Mouse (Mus musculus): ENCODE results near the gene Gm49318.

Gene Gm49318

GRCm38 (mm10) chr9:22067195-22067594, 3.9 kb downstream of the Gm49318 start:
- DNase-seq, result no peak

- DNase-seq, result peak; percentile 67
These were observed 4.6 kb downstream of the Gm49318 start for GRCm38 (mm10) chr9:22066433-22066832.

- DNase-seq, result no peak
These were observed 5.4 kb downstream of the Gm49318 start for GRCm38 (mm10) chr9:22065642-22066041.

- DNase-seq, result no peak
These were observed 6.7 kb downstream of the Gm49318 start for GRCm38 (mm10) chr9:22064341-22064740.

GRCm38 (mm10) chr9:22061339-22061738, 9.7 kb downstream of the Gm49318 start:
- DNase-seq, result no peak

- DNase-seq, result no peak
These were observed 13.0 kb downstream of the Gm49318 start for GRCm38 (mm10) chr9:22058011-22058424.

GRCm38 (mm10) chr9:22057031-22057517, 14.0 kb downstream of the Gm49318 start:
- DNase-seq, result no peak

- DNase-seq, result peak; percentile 47
These were observed 14.7 kb downstream of the Gm49318 start for GRCm38 (mm10) chr9:22056303-22056910.

- DNase-seq, result no peak
These were observed 15.3 kb downstream of the Gm49318 start for GRCm38 (mm10) chr9:22055713-22056112.

GRCm38 (mm10) chr9:22054411-22055076, 16.5 kb downstream of the Gm49318 start:
- peak; percentile 74 for DNase-seq

GRCm38 (mm10) chr9:22053657-22054056, 17.4 kb downstream of the Gm49318 start:
- DNase-seq, result no peak

- peak; percentile 18 for DNase-seq
These were observed 19.2 kb downstream of the Gm49318 start, which contains the start of gene Elavl3 for GRCm38 (mm10) chr9:22051958-22052254. Elavl3 (minus strand) TSS chr9:22052023.

GRCm38 (mm10) chr9:22051161-22051957, 19.7 kb downstream of the Gm49318 start:
- no peak for DNase-seq

- peak; percentile 57 for DNase-seq
These were observed 20.6 kb downstream of the Gm49318 start for GRCm38 (mm10) chr9:22050351-22050889.

GRCm38 (mm10) chr9:22049721-22050270, 21.3 kb downstream of the Gm49318 start:
- no peak for DNase-seq

GRCm38 (mm10) chr9:22049315-22049714, 21.7 kb downstream of the Gm49318 start:
- no peak for DNase-seq

- DNase-seq, result no peak
These were observed 23.7 kb downstream of the Gm49318 start for GRCm38 (mm10) chr9:22047329-22047728.

GRCm38 (mm10) chr9:22041832-22042231, 29.2 kb downstream of the Gm49318 start:
- no peak for DNase-seq

- DNase-seq, result no peak
These were observed 33.2 kb downstream of the Gm49318 start for GRCm38 (mm10) chr9:22037826-22038225.

- no peak for DNase-seq
These were observed 35.6 kb downstream of the Gm49318 start for GRCm38 (mm10) chr9:22035300-22036044.

- no peak for DNase-seq
These were observed 40.7 kb downstream of the Gm49318 start for GRCm38 (mm10) chr9:22030386-22030785.

- DNase-seq, result no peak
These were observed 42.6 kb downstream of the Gm49318 start for GRCm38 (mm10) chr9:22028467-22028866.
